Mouse (Mus musculus) embryo, embryonic 10 days (tissue): Measurements from ENCODE around the gene Med16.

Experiments
- DNase-seq: peaks from one replicate; pipeline ENCODE4 v3.0.0-alpha.2; 2015; ENCODE audit warnings: low spot score

Gene Med16

DNA sequence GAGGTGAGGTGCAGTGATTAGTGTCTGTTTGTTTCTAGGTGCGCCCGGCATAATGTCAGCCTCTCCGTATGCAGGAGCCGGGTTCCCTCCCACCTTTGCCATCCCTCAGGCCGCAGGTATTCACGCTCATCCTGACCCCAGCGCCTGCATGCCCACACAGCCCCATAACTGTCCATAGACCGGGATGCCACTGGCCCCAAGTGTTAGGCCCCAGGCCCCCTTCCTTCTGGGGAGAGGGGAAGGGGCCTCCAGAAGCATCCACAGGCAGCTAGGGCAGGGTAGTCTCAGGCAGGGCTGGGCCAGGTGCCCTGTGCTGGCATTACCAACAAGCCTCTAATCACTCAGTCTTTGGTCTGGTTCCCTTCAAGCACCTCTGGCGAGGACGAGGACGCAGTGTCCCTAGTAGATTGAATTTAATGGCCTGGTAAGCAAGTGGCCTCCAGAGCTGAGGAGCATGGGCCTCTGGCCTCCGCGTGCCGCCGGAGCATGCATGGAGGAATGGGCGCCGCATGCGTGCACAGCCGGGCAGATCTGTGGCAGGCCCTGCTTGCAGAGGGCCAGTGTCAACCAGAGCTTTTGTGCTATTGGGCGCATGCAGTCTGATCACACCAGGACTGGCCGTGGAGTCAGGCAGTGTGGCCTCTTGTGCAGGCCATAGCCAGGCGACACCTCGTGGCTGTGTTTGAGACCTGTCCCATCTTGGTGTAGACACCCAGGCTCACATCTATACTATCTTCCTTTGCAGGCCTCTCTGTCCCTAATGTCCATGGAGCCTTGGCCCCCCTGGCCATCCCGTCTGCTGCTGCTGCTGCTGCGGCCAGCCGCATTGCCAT lies 48.4 kb downstream of the Med16 start:
- DNase-seq = no peak

DNA sequence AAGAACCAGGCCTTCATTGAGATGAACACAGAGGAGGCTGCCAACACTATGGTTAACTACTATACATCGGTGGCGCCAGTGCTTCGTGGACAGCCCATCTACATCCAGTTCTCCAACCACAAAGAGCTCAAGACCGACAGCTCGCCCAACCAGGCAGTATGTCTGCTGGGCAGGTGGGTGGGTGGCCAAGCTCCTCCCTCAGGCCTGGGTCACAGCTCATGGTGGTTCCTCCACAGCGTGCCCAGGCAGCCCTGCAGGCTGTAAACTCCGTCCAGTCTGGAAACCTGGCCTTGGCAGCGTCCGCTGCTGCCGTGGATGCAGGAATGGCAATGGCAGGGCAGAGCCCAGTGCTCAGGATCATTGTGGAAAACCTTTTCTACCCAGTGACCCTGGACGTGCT lies 49.6 kb downstream of the Med16 start:
- no peak for DNase-seq

DNA sequence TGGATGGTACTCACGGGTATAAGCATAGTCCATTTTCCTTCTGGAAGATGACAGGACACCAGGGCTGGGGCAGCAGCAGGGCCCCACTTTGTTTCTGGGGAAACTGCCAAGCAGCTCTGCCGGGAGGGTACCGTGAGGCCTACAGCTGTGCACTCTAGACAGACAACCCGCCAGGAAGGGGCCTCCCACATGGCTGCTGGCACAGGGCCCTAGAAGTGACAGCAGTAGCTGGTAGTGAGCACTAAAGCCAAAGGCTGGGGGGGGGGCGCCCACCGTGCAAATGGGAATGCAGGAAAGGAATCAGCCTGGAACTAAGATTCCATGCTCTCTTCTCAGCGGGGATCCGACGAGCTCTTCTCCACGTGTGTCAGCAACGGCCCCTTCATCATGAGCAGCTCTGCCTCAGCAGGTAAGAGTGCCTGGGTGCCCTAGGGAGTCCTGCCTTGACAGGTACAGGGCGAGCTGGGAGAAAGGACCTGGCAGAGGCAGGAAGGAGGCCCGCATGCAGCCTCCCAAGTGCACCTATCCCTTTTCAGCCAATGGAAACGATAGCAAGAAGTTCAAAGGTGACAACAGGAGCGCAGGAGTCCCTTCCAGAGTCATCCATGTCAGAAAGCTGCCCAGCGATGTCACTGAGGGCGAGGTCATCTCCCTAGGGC lies 50.2 kb downstream of the Med16 start:
- DNase-seq = no peak

DNA sequence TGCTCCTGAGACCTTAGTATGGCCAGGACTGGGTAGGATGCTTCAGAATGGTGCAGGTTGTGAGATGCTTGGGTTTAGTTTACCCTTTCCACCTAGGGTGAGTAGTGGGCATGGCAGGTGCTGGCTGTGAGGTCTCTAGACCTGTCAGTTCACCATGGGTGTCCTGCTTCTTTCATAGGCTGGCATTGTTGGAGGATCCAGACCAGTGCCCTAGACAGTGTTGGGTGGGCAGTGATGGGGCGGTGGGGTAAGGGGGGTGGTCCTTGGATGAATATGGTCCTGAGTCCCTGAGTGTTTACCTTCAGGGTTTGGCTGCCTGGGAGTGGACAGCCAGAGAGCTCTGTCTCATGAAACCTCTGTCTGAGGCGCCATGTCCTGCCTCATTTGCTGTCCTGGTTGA lies 50.8 kb downstream of the Med16 start:
- DNase-seq = no peak

DNA sequence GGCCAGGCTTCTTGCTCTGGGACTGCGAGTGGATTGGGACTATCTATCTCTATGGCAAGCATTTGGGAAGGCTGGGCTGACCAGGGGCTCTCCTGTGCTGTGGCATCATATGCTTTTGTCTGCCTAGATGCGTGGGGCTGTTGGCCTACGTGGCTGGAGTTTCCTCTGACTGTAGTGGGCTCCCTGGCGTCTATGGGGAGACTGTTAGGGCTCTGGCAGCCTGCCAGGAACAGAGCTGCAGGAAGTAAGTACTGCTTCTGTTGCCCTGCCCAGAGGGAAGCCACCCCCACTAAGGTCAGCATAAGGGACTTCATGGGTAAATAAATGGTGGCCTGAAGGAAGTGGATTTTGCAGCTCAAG lies 51.3 kb downstream of the Med16 start:
- DNase-seq = no peak

DNA sequence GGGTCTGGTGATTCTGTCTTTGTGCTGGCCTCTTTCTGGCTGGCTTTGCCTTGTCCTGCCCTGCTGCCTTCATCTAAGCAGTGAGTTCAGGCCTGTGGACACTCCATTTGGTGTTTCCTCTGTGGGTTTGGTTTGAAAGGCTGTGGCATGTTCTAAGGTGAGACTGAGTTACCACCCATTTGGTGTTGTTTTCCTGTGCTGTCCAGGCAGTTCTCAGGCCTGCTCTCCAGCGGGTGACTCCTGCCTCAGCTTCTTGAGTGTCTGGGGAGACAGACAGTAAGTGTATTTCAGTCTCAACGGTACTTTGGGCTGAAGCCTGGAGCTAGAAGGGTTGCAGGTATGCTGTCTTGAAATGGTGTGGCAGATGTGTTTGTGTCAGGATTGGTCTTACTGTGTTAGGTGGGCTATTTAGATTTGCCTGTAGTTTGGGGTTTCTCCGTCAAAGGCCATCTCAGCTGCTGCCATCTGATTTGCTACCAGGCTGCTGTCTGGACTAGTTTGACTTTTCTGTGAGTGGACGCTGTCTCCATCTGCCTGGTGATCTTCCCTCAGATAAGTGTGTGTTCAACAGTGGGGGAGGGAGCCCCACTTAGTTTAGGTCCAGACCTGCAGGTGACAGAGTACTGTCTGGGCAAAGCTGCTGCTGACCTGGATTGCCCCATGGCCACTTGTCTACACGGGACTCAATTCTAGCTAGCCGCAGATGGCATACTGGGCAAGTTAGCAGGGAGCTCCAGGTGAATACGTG lies 51.8 kb downstream of the Med16 start:
- no peak for DNase-seq

DNA sequence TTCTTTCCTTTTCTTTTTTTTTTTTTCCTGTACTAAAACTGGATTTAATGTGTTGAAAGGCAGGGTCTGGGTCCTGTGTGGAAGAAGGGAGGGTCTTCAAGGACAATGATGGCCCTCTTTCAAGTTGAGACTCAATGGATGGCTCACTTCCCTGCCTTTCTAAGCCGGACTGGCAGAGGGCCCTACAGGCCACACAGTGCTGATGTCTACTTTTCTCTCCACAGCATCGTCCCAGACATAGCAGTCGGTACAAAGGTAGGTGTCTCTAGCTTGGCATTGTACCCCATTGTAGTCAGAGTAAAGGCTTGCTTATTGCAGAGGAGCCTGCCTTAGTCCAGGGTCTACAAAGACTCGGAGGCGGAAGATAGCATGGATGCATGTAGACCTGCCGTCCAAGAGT lies 52.4 kb downstream of the Med16 start:
- DNase-seq = no peak

DNA sequence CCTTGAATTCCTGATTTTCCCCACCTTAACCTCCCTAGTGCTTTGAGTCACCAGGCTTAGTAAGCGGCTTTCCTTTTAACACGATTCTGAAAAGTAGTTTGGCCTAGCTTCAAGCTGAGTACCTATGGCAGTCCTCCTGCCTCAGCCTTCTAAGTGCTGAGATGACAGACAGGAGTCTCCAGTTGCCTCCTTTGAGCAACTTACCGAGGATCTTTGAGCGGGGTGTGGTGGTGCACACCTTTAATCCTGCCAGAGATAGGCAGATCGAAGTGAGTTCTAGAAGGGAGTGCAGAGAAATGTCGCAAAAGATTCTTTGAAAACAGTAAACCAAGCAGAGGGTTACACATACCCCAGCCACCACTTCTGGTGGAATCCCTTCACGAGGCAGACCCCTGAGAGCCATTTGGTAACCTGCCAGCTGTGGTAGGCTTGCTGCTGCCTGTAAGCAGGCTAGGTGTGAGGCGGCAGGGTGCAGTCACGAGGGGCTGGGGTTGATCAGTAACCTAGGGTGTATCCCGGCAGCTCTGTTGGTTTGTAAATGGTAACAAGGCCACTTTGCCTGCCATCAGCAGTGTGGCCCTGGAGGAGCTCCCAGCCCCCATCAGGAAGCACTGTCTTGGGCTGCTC lies 53.1 kb downstream of the Med16 start:
- no peak for DNase-seq

DNA sequence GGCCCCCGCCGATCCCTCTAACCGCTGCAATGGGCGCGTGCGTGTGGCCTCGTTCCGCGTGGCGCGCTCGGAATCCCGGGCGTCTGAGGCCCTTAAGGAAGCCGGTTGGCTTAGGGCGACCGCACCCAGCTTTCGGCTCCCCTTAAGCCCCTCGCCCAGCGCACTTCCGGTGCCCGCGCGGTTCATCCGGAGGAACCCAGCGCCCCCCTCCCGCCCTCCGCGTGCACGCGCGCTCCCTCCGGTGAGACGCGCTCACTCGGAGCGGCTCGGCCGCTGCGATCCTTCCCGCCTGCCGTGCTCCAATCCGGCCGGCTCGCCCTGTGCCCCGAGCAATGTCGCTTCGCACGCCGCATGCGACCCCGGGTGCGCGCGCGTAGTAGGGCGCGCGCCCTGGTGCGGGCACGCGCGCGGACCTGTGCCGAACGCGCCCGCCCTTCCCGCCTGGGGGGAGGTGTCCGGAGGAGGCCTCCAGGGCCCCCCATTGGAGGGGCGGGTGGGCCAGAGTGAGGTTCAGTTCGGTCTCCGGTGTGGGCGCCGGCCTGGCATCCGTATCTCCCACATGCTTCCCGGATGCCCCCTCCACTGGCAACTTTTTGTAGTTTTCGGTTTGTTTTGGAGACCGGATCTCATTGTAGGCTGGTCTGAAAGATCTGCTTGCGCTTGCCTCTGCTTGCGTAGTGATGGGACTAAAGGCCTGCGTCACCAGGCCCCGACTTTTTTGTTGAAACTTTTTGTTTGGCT lies 53.8 kb downstream of the Med16 start:
- DNase-seq = peak; percentile 83

DNA sequence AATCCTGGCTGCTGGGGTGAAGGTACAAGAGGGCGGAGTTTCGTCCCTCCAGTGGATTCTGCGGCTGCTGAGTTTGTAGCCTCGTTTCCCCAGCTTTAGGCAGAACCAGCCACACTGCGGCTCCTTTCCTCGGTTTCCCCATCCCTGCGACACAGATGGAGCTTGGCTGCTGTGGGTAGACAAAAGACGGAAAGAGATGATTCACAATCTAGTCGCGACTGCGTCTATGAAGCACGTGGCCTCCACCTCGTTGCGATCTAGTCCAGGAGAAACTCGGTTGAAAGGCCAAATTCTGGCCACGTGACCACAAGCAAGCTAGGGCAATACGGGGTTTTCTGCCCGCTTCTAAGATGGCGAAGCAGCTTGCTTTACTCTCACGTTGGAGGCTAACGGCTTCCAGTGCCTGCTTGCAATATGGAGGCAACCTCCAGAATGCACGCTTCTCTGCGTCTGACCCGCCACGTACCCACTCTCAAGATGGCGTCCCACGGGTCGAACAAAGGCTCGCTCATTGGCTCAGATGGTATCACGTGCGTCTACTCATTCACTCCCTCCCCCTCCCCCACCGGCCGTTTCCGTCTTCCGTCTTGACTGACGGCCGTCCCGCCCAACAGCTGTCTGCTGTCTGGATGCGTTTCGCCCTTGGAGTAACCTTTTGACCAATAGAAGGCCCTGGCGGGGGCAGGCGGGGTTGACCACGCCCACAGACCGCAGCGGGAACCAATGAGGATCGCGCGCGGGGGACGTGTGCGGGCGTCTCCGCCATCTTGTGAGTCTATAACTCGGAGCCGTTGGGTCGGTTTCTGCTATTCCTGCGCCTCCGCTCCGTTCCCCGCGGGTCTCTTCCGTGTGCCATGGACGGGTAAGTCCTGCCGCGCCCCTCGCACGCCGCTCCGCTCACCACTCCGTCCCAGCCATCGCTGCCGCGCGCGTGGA lies 54.6 kb downstream of the Med16 start, which contains the start of gene Ptbp1:
Ptbp1 (plus strand) TSS at position 568 of the 936 bp plus-strand sequence.
- DNase-seq = peak; percentile 100

DNA sequence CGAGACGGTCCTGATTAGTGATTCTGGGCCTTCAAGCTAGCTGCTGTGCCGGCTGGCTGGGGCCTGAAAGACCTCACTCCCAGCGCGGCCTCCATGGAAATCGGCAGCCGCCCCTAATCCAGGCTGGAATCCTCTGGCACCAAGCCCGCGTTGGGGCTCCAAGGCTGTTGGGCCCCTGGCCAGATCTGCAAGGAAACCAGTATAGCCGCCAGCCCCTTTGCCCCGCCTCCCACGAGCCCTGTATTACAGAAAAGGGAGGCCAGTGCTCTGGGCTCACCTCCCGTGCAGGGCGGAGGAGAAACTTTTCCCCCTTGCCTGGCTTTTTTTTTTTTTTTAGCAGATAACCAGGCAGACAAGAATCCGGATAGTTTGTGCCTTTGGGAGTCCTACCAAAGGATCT lies 55.3 kb downstream of the Med16 start:
- peak; percentile 81 for DNase-seq

DNA sequence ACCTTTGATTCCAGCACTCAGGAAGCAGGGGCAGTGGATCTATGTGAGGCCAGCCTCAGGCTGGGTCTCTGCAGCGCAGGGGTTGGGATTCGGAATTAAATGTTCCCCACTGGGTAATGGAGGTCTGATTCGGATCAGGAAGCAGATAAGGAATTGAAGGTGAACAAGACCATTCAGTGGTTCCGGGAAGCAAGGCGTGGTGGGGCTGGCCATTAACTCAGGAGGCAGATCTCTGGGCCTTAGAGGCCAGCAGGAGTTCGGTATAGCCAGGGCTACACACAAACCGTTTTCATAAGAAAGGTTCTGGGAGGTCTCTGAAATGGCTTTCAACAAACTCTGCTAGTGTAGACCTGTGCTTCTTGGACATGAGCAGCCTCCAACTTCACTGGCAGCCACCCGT lies 55.9 kb downstream of the Med16 start:
- DNase-seq = no peak

DNA sequence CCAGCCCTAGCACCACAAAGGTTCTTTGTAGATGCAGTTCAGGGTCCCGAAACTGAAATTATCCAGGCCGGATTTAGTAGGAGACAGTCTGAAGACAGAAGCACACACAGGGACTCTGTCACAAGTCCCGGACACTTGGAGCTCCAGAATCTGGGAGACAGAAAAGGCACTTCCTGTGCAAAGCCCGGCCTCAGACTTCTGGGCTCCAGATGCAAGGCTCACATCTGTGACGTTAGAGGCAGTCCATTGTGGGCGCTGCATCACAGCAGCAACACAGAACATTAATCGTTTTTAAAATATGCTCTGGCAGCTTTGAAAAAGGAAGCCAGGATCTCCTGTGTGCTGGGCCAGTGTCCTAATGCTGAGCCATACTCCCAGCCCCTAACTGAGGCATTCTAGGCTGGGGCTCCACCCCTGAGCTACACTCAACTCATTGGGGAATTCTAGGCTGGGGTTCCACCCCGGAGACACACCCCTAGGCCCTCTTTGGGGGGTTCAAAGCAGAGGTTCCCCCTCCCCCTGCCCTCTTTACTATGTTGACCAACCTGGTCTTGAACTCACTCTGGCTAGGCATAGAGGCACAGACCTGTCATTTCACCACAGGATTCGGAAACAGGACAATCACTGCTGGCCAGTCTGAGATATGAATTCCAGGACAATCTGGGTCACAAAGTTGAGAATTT lies 56.5 kb downstream of the Med16 start:
- no peak for DNase-seq

DNA sequence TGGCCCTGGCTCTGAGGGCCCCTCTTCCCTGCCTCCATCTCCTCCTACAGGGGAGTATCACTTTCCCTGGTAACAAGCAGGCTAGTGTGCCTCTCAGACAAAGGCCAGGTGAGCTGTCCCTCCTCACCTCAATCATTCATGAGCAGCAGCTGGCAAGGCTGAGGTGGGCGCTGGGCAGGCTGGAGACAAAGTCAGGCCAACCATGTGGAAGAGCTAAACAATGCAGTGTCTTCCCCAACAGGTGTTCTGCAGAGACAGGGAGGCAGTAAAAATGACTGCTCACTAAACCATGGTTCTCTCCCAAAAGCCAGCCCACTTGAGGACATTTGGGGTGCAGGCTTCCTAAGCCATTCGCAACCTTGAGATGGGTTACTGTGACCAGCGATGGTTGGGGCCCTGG lies 57.1 kb downstream of the Med16 start:
- DNase-seq = no peak

DNA sequence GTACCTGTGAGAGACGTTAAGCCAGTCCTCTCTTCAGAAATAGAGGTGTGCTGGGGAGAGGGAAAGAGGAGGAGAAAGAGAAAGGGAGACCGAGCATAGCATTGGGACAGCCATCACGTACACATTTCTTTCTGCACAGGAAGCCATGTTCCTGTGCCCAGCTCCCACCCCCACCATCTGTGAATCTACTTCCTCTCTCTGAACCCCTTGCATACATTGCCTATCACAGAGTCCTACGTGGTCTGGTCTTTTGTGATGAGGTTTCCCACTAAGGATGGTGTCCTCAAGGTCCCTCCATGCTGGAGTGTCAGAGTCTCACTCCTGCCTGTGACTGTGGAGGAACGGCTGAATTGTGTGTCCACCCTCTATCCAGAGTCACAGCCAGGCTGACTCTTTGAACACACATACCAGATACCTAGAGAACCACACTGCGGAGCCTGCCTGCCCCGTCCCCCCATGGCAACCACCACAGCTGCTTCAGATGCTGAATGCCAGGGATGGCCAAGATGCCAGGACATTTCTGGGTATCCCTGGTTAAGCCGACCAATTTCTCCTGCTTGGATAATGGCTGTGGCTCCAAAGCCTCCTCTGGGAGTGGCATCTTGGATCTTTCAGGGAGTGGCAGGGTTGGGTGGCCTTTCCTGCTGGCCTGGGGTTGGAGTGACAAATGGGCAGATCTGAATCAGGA lies 58.6 kb downstream of the Med16 start:
- DNase-seq = no peak

DNA sequence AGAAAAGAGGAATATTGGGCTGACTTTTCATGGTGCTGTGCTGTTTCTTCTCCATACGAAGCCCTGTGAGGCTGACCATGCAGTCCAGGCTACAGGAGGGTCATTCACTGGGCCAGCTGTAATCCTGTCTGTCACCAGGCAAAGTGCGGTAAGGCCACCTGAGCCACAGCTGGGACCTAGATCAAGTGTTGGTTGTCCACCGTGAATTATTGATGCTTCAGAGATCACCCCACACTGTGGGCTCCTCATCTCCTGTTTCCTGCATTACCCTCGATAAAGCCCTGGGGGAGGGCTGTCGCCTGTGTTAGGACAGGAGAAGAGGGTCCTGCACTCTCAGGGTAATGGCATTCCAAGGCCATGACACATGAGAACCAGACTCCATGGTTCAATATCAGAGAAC lies 62.2 kb downstream of the Med16 start:
- no peak for DNase-seq
